Mouse (Mus musculus) spleen, embryonic (tissue): ENCODE measurements around the gene Fkbp10.

Experiments used
- CTCF ChIA-PET: fragments of 350-600 bp; sonication (Branson Sonifier 250); formaldehyde crosslinking; loops from one replicate; lab custom pipeline; 2022; lab: Charles Lee

Fkbp10 gene

DNA sequence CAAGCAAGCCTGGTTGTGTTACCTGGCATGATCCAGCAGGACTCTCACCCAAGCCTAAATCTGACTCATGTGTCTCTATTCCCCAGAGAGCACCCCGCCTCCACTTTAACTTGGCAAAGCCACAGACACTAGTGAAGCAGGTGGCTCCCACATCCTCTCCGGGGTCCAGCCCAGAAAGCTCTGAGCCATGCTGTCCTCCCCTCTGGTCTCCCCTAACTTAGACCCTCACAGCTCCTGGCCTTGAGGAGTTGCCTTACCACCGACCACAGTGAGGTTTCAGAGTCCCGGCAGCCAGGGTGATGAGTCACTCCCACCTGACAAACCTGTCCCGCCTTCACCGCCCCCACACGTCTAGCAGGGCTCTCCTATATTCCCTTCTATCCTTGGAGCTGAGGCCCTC lies 21.8 kb upstream of the Fkbp10 start:
- CTCF ChIA-PET = no interaction called here

DNA sequence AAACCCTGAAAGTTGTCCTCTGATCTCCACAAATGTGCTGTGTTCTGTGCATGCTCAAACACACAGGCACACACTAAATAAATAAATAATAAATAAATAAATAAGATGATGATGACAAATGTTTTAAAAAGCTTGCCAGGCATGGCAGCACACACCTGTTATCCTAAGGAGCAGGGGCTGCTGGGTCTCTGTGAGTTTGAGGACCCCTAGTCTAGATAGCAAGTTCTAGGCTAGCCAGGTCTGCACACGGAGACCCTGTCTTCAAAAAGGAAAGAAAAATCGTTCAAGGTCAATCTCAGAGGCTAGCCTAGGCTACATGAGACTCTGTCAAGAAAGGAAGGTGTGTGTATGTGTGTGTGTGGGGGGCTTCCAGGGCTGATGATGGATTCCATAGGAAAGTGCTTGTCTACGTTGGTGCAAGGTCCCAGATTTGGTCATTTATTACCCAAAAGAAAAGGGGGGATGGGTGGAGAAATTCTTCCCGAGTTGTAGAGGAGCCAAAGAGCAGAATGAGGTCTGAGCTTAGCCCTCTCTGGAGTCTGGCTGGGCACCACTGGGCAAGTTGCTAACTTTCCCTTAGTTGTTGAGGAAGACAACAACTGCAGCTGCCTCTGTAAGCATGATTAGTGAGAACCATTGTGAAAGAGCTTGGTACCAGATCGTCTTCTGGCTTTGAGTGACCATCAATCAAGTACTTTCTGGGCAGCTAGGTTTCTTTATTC lies 21.0 kb upstream of the Fkbp10 start:
- CTCF ChIA-PET = no interaction called here

DNA sequence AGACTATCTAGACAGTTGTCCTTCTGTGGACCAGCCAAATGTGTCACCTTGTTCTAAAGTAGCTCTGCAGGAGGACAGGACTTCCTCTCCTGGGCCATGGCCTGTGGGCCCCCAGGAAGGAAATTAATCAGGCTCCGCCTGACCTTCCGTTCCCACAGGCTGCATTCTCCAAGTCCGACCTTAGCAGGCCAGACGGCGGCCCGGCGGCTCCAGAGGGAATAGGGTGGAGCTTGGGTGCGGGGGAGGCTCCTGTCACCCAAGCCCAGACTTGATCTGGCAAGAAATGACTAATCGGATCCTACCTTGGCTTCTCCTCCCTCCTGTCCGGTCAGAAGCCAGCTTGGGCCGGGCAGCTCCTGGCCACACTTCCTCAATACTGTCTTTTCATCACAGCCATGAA lies 20.3 kb upstream of the Fkbp10 start:
- CTCF ChIA-PET = interaction anchor here (0.7 kb wide), 1 partner anchor 41 kb away, joined by 18 read pairs; no protein-coding TSS in a partner anchor

DNA sequence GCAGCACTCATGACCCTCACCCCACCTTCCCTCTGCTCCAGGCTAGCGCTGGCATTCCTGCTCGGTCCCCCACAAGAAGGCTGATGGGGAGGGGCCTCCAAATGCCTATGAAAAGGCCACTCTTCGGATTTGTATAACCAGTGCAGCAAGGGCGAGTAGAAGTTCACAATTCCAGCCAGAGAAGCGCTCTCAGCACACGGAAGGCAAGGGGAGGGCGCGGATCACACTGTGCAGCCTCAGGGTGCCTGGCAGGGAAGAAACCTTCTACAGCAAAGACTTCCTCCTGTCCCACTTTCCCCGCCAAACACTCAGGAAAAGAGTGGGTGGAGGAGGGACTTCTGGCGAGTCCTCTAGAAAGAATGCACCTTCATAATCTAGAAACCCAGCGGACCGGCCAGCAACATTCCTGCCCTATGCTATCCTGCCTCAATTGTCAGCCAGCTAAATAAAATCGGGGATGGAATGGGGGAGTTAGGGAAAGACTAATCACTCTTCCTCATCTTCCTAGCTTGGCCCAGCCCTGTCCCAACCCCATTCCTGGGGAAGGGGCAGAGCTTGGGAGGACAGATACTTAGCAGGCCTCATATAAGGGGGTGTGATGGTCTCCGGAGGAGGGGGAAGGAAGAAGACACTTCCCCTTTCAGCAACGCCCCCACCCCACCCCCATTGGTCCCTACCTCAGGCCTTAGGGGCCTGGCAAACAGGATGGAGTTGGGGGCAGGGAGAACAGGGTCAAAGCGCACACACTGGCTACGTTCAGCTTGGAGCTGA lies 19.5 kb upstream of the Fkbp10 start:
- CTCF ChIA-PET = no interaction called here

DNA sequence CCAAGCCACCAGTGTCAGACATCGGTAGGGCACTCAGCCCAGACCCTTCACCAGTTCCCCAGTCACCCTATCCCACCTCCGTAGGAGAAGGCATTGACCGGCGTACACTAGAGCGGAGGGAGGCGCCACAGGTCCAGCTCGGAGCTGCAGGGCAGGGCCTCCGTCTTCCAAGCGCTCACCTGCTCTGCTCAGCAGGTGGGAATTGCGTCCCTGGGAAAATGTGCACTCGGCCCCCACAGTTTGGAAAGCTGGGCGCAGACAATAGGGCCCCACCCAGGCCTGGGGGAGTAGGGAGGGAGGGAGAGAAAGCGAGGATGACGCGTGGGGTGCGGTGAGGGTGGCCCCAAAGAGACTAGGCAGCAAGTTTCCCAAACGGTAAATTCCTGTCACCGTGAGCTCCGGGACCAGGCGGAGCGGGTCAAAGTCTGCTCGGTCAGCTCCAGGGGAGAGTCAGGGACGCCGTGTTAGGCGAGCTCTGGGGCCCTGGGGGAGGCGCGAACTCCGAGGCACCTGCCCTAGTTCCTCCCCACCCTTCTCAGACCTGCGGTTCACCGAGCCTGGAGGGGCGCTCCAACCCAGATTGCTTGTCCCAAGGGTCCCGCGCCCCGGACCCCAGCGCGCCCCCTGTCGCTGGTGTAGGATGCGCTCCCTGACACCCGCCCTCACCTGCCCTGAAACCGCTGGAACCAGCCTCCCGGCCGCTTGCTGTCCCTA lies 18.5 kb upstream of the Fkbp10 start:
- CTCF ChIA-PET = no interaction called here

DNA sequence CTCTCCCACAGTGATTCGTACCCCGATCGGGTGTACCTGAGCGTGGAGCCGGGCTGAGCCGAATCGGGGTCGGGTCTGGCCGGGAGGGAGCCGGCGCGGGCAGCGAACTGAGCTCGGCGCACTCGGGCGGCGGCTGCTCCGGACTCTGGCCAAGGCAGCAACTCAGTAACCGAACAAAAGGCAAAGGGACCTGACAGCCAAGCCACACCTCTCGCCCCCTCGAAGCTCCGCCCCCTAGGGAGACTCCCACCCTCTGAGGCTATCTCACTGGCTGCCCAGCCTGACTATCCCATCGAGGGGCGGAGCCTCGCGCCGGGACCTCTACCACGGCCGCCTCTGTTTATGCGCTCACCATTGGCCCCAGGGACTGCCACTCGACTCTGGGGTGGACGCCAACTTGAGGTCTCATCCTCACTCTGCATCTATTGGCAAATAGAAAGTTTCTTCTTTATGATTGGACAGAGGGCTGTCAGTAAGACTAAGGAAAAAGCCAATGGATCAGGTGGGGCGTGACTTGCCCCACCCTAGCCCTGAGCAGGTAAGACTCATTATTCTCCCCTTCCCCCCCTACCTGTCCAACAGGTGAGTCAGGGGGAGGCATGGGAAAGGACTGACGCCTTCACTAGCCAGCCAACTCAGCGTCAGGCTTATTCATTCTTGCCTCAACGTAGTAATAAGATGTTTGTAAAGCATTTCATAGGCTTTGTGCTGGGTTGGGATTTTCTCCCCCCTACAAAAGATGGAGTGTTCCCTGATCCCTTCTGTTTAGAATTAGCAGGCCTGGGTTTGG lies 17.7 kb upstream of the Fkbp10 start, which contains the start of gene Jup:
Gene Jup (minus strand): TSS at position 164 of the 790 bp plus-strand sequence.
- CTCF ChIA-PET = no interaction called here

DNA sequence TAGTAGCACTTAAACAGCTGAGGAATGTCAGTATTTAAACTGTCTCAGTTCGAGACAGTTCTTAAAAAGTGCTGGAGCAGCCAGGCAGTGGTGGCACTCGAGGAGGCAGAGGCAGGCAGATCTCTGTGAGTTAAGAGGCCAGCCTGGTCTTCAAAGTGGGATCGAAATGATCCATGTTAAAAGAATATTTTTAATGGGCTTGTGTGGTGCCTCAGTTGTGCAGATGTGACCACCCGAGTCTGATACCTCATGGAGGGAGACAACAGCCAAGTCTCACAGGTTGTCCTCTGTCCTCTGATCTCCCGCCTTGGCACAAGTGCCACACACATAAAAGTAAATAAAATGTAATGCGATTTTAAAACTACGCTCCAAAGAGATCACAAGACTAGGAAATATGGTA lies 17.0 kb upstream of the Fkbp10 start:
- CTCF ChIA-PET = no interaction called here

DNA sequence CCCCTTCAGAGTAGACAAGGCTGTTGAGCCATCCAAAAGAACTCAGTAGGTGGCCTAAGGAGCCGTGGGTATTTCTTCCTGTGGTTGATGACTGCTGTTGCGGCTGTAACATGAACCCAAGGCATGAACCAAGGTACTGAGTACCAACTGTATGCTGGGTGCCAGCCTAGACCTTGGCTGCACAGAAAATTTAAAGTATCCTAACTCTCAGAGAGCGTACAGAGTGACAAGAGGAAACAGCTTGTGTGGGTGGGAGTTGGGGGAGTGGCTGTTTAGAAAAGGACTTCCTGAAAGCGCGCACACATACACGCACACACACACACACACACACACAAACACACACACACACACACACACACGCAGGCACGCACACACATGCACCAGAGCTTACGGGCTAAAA lies 16.2 kb upstream of the Fkbp10 start:
- CTCF ChIA-PET = no interaction called here

DNA sequence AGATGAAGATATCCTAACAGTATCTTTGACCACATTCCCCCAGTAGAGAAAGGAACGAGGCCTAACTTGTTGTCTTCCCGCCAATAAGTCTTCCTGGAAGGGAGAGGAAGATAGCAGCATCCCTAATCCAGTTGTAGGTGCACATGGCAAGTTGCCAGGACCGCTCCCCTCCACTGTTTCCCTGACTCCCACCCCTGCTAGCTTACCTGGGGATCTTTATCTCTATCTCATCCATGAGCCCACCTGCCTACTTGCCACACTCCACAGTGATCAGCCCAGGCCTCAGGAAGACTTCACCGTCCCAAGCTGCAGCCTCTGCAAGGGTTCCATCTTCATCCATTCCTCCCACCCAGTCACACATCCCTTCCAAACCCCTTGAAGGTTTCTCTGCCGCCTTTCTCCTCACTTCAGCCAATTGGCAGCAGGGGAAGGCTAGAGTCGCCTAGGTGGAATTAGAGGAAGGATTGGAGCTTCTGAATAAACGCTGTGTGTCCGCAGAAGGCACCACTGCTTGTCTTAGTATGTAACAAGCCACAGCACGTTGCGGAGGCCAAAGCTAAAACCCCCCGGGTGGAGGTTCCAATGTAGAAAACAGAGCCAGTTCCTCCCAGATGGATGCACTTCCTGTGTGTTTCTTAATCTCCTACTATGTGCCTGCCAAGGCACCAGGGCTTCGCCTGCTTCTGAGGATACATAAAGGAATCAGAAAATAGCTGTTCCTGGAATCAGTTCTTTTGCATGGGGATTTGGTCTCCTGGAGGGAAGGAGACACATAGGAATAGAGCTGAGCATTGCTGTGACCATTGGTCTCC lies 15.6 kb upstream of the Fkbp10 start:
- CTCF ChIA-PET = no interaction called here

DNA sequence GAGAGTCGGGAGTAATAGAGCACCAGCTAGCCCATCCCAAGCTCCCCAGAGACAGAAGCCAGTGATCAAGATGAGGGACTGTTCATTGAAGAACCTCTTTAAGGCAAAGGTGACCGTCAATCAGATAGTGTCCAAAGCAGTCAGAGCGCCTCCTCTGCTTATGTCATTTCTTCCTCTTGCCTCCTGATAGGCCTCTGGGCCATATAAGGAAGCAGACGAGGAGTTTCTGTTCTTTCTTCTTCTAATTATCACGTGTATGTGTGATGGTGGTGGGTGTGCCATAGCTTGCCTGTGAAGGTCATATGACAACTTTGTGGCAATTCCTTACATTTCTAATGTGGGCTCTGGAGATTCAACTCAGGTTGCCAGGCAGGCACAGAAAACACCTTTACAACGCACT lies 14.7 kb upstream of the Fkbp10 start:
- CTCF ChIA-PET = interaction anchor here (0.6 kb wide), 1 partner anchor 741 kb away, joined by 4 read pairs; no protein-coding TSS in a partner anchor

DNA sequence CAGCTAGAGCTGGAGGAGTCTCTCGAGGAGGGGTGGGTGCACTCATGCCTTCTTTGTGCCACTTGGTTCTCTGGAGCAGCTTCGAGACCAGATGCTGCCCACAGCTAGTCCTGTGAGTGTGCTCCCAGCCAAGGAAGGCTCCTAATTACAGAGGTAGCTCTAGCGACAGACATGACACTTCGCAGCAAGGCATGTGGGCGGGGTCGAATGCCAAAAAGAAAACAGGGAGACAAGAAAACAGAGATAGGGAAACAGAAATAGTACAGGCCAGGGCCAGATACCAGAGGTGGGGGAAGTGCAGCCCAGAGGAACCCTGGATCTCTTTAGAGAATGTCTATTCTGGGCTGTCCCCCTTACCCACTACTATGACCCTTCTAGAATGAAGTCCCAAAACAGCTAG lies 13.3 kb upstream of the Fkbp10 start:
- CTCF ChIA-PET = interaction anchor here (0.5 kb wide), 1 partner anchor 41 kb away, joined by 7 read pairs; no protein-coding TSS in a partner anchor

DNA sequence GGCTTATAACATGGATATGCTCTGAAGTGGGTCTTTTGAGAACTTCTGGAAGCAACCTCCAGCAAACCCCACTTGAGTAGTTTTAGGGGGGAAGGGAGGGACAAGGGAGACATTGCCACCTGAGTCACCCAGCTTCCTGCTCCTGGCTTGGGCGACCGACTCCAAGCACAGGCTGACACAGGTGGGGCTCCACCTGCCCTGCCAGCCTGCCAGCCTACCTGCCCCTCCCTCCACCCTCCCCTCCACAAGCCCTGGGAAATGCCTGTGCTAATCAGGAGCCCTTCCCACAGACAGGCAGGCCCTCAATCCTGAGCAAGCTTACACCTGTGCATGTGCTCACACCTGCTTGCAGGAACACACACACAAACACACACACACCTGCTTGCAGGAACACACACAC lies 12.8 kb upstream of the Fkbp10 start:
- CTCF ChIA-PET = interaction anchor here (0.5 kb wide), 1 partner anchor 42 kb away, joined by 7 read pairs; no protein-coding TSS in a partner anchor

DNA sequence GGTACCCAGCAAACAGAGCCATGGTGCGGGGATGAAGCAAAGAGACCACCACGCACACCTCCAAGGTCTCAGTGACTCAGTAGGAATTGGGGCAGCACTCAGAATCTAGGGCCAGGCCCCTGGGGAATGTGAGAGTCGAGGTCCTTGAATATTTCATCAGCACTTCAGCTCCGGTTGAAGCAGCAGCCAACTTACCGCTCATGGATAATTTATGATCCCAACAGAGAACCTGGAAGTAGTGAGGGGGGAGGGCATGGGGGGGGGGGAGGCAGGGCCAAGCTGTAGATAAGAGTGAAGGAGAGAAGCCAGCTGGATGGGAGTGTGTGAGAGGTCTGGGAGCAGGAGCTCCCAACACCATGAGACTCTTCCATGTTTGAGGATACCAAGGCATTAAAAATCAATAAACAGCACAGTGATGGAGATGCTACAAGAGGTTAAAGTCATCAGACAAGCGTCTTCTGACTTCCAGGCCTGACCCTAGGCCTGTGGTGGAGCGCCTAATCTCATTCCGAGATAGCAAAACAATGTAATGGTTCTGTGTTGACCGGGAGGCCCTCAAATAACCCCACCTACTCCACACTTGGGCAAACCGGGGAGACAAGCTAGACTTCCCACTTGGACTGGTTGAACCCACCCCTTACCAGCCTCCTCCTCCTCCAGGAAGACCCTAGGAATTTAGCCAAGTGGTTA lies 11.9 kb upstream of the Fkbp10 start:
- CTCF ChIA-PET = no interaction called here

DNA sequence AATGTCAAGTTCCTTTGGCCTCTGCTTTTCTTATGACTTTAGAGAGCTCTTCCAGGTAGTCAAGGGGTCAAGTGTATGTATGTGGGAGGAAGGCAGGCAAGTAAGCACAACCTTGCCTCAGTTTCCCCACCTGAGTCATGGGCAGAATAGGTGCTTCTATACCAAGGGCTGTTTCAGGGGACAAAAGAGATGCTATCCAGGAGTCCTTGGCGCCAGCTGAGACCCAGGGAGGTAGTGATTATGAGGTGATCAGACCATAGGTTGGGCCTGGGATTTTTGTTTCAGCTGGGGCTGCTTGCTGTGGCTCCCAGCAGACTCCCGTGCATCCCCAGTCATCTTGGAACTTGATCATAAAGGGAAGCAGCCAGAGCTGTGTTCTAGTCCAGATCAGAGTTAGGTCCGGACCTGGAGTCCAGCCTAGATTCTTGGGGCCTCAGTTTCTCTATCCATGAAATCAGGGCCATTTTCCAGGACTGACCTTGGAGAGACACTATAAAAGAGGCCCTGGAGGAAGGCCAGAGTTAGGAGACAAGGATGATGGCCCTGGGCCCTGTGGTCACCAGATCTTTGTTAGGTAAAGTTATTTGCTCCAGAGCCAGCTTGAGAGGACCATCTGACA lies 10.9 kb upstream of the Fkbp10 start:
- CTCF ChIA-PET = no interaction called here

DNA sequence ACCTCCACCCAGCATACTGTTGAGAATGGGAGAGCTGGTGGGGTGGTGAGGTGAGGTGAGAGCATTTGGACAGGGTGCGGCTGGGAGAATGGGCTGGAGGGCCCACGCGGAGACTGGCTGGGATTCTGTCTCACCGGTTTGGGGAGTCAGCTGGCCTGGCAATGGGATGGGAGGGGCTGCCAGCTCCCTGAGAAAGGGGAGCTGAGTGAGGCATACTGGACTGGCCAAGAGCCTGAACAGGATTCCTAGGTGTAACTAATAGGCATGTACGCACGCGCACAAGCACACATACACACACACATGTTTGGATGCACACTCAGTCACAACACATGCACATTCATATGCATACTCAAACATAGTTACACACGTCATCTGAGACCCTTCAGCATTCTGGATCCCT lies 9.2 kb upstream of the Fkbp10 start:
- CTCF ChIA-PET = no interaction called here

DNA sequence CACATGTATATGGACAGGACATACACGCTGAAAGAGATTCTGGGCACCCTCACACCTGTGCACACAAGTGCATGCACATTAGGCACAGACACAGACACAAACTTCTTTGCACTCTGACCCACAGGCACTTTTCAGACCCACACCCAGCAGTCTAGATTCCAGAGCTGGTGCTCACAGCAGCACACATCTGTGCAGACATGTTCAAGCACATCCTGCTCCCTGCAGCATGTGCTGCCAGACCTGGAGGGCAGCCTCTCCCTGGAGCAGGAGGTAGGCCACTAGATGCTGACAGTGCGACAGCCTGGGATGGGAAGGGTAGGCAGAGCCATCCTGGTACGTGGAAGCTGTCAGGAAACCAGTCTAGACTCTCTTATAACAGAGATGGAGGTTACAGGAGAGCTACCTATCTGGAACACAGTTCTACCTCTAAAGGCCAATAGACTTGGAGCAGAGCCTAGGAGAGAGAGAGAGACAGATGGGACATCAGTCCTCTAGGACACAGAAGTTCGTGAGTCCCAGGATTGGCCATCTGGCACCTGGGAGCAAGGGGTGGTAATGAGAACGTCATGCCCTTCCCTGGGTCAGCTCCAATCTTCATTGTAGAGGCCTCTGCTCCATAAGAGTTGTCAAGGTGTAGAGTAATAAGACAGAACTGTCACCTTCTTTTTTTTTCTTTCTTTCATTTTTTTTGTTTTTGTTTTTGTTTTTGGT lies 8.3 kb upstream of the Fkbp10 start:
- CTCF ChIA-PET = no interaction called here

DNA sequence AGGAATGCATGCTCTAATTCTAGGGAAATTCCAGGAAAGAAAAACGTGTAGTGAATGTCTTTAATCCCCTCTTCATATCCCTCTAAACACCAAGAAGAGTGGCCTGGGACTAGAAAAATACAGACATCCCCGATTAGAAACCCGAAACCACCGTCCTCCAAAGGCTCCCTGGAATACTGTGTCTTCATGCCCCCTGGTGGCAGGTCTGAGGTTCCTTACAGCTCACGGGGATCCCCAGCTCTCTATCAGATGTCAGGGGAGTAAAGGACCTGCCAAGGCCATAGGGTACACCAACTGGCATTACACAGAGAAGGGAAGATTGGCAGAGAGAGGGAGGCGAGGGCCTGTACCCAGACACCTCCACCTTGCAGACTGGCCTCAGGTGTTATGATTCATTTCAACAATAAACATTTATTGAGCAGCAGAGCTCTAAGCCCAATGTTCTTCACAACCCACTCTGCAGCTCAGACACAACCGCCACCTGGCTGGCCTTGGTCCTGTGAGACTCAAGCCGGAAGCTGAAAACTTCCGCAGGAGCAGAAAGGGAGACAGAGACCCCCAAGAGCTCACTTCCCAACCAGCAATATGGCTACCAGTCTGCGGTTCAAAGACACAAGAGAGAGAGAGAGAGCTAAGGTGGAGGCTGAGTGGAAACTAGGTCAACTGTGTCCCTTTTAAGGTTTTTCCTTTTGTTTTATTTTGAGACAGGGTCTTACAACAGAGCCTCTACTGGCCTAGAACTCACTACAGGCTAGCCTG lies 7.2 kb upstream of the Fkbp10 start:
- CTCF ChIA-PET = interaction anchor here (0.6 kb wide), 1 partner anchor 50 kb away, joined by 3 read pairs; no protein-coding TSS in a partner anchor
